Mouse (Mus musculus) testis, adult 2 months (tissue): ENCODE results near the gene B4galnt1.

Source experiments
- CTCF ChIP-seq: fragments of 200-500 bp; IDR thresholded peaks from 2 replicates; pipeline ENCODE4 v1.5.1; 2012; ENCODE audit warnings: low read depth, mild to moderate bottlenecking, inconsistent platforms, low read length, moderate library complexity; ENCODE audit not compliant: control insufficient read depth, insufficient read depth, insufficient replicate concordance
- POLR2A ChIP-seq: fragments of 200-500 bp; IDR thresholded peaks from 2 replicates; pipeline ENCODE4 v1.6.1; 2012; ENCODE audit warnings: low read depth, mild to moderate bottlenecking, inconsistent platforms, low read length, moderate library complexity; ENCODE audit not compliant: control insufficient read depth

DNA sequence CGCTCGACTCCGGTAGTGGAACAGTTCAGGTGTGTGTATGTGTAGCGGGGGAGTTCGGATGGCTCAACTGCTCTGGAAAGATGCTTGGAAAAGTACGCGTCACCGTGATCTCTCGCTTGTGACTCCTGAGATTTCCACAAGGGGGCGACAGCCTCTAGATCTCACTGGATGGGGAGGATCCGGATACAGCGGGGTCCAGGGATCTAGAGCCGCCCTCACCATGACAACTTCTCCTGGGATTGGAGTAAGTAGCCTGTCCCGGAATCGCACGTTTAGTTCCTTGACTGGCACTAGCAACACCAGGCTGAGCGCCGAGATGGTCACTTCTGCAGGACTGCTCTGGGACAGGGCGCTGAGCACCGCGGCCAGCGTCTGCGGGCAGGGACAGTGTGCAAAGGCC is 12.7 kb downstream of the B4galnt1 start:
- TF ChIP-seq CTCF (peak; percentile 84), POLR2A (no peak)
